Mouse (Mus musculus): Measurements from ENCODE around the gene Gm17949. TPM values are rescaled to one million over a fixed set of nuclear protein-coding genes. Genes with fewer than 3 reads are reported as not detected.

Gm17949 gene
- total RNA-seq (2015): not detected in 2 replicates
- not detected in 2 replicates for total RNA-seq (2017)

GRCm38 (mm10) chr17:57011236-57012141 is at the start of gene Gm17949, which contains the start of gene Gtf2f1:
Gm17949 (plus strand) TSS chr17:57011469.
Gtf2f1 (minus strand) TSS chr17:57011288.
- ATAC-seq (ENCODE audit: poor library complexity, severe bottlenecking): peak; percentile 86

DNA sequence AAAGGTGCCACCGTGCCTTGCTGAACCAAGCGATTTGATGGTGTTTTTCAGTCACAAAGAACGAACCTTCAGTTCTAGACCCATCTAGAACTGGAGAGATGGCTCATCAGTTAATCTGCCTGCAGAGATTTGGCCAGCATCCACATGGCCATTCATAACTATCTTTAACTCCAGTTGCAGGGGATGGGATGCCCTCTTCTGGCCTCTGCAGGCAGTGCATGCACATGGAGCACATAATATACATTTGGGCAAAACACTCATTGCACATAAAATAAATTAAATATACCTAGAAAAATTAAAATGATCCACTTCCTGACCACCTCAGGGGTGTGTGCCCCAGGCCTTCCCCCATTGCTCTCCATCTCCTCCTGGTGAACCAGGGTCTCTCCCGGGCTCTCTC is 49.4 kb upstream of the Gm17949 start:
- no peak for ATAC-seq (ENCODE audit: poor library complexity, severe bottlenecking)

- ATAC-seq (ENCODE audit: poor library complexity, severe bottlenecking): no peak
Observed at GRCm38 (mm10) chr17:56962642-56963405, 48.4 kb upstream of the Gm17949 start.

DNA sequence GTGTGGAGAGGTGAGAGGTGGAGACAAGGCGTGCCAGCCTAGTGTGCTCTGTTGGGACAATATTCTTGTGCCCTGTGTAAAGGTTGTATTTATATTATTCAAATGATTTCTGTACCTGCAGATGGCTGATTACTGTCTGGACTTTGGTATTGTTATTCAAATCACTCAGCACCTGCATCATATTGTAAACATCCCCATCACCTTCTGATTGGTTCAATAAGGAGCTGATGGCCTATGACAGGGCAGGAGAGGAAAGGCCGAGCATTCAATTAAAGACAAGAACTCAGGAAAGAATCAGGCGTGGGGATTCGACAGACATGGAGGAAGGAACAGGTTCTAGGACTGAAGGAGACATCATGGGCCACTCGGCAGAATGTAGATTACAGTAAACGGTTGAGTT is 47.6 kb upstream of the Gm17949 start:
- no peak for ATAC-seq (ENCODE audit: poor library complexity, severe bottlenecking)

DNA sequence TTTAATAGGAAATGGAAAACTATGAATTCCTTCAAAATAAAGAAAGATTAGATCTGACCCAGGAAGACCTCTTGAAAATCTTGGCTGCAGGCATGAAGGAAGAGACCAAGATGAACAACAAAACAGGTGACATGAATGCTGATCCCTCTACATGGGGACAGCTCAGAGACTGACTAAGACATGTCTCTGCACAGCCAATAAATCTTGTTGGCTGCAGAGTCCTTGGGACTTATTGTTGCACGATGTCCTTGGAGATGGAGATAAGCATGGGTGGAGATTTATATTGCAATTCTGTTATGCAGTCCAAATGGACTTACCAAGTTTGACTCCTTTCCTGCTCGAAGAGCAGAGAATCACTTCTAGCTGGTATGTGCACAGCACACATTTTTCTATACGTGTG is 41.9 kb upstream of the Gm17949 start:
- ATAC-seq (ENCODE audit: poor library complexity, severe bottlenecking): no peak

DNA sequence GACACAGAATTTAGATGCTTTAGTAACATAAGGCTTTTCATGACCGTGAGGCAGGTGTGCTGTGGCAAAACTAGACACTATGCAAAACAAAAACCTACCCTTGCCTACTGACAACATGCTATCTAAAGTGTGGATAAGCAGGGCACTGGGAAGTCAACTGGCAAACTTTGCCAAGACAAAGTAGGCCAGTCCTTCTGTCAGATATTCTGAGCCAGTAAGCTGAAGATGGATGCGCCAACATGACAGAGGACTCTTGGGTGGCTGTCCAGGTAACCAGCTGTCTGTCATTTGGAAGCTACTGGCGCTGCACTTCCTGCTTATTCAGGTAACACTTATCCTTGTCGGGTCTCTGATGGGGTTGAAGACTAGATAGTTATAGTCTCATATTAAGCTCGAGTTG is 41.2 kb upstream of the Gm17949 start:
- ATAC-seq (ENCODE audit: poor library complexity, severe bottlenecking): no peak

GRCm38 (mm10) chr17:56973956-56974707 is 37.1 kb upstream of the Gm17949 start:
- ATAC-seq (ENCODE audit: poor library complexity, severe bottlenecking): no peak

- ATAC-seq (ENCODE audit: poor library complexity, severe bottlenecking): no peak
Observed at GRCm38 (mm10) chr17:56974708-56975240, 36.5 kb upstream of the Gm17949 start.

DNA sequence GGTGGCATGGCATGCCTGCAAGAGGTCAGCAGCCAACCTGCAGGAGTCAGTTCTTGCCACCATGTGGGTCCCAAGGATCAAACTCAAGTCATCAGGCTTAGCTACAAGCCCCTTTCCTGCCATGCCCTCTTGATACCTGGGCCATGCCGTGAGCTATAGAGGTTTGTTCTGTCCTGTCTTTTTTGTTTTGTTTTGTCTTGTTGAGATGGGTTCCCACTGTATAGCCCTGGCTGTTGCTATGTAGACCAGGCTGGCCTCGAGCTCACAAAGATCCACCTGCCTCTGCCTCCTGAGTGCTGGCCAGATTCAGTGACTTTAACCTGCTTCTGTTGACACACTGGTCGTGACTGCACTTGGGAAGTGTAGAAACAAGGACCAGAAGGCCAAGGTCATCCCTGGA is 35.9 kb upstream of the Gm17949 start:
- ATAC-seq (ENCODE audit: poor library complexity, severe bottlenecking): no peak

DNA sequence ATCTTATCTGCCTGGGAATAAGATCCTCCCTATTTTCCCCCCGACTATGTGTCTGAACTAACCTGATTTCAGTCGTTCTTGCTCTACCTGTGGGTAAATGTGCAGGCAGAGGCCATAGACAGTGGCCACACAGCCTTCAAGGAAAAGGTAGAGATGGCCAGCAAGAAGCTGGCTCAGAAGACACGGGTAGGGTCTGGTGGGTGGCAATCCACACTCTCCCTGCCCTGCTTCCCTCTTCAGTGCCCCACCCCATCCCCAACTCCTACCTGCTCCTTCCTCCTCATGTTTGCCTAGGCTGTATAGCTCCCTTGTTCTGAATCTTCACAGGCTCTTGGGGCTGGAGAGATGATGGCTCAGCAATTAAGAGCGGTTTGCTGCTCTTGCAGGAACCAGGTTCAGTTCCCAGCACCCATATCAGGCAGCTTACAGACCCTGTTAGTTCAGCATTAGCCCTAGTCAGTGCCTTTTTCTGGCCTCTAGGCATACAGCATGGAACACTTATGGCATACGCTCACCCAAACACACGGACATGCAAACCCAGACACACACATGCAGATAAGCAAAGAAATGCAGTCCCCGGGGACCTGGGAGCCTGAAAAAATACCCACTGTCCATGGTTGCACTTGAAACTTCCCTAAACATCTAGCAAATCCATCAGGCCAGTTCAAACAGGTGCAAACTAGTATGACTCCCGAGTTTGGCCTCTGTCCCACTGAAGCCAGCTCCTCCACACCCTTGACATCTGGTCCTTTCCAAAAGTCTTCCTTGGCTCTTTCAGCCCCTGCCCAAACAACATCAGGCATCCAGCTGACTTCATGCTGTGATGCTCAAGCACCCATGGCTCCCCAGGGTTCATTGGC is 34.5 kb upstream of the Gm17949 start:
- no peak for ATAC-seq (ENCODE audit: poor library complexity, severe bottlenecking)

DNA sequence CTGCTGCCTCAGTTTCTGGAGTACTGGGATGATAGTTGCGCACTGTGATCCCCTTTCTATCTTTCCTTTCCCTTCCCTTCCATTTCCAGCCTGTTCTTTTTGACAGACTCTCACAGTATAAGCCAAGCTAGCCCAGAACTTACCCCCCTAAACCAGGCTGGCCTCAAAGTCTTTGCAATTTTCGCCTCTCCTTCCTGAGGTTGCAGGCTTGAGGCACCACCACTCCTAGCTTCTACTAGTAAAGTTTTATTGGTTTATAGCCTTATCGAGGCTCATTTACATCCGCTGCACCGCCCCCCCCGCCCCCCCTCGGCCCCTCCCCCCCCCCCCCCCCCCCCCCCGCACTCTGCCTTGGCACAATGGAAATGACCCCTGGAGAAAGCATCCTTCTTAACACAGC is 31.7 kb upstream of the Gm17949 start:
- ATAC-seq (ENCODE audit: poor library complexity, severe bottlenecking): no peak

DNA sequence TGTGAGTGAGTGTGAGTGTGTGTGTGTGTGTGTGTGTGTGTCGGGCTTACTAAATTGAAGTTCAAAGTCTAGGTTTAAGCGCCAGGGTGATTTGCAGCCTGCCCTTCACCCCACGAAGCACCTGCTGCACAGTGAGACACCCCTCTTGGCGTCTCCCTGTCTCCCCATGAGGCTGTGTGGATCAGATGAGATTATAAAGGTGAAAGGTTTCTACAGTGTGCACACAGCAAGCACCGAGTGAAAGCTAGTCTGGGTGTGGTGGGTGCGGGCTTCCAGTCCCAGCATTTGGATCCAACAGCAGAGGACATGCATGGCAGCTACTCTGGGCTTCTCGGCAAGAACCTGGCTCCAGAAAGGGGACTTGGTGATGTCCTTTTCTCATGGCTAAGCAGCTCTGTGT is 30.2 kb upstream of the Gm17949 start:
- no peak for ATAC-seq (ENCODE audit: poor library complexity, severe bottlenecking)

GRCm38 (mm10) chr17:56982013-56982412 is 29.3 kb upstream of the Gm17949 start, which contains the start of gene Acer1:
Acer1 (minus strand) TSS chr17:56982126.
- no peak for ATAC-seq (ENCODE audit: poor library complexity, severe bottlenecking)

- ATAC-seq (ENCODE audit: poor library complexity, severe bottlenecking): no peak
Observed at GRCm38 (mm10) chr17:56984886-56985285, 26.4 kb upstream of the Gm17949 start.

GRCm38 (mm10) chr17:56985656-56986055 is 25.6 kb upstream of the Gm17949 start:
- ATAC-seq (ENCODE audit: poor library complexity, severe bottlenecking): no peak

DNA sequence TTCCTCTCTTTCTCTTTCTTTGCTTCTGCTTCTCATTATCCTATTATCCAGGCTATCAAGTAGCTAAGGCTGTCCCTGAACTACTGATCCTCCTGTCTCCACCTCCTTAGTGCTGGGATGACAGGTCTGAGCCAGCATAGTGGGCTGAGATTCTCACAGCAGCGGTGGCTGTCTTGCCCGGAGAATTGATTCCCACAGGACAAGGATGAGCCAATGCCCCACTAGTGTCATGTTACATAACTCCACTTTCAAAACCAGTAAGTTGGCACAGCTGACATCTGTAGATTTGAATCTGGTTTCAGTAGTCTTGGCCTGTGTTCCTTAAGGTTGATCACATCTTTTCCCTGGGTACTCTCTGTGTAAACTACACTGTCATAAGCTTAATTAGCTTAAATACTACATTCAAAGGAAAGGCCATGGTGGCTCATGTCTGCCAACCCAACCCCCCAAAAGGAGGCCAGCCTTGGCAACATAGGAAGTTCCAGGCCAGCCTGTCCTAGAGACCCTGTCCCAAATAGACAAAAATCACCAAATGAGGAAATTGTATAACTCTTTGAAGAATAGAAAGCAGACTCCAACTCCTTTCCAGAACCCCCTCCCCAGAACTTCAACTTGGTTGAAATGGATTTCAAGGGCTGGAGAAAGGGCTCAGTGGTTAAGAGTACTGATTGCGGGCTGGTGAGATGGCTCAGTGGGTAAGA is 25.0 kb upstream of the Gm17949 start:
- ATAC-seq (ENCODE audit: poor library complexity, severe bottlenecking): no peak

GRCm38 (mm10) chr17:56988441-56988840 is 22.8 kb upstream of the Gm17949 start:
- no peak for ATAC-seq (ENCODE audit: poor library complexity, severe bottlenecking)

GRCm38 (mm10) chr17:56988921-56989430 is 22.3 kb upstream of the Gm17949 start:
- ATAC-seq (ENCODE audit: poor library complexity, severe bottlenecking): no peak

Measured in megakaryocyte, adult 5-6 weeks (primary cell).